Mouse (Mus musculus) activated CD4-positive, CD25-positive, alpha-beta regulatory T cell, adult 4 months (primary cell): ENCODE measurements around the gene Nup50. TPM values are rescaled to one million over a fixed set of nuclear protein-coding genes. Genes with fewer than 3 reads are reported as not detected.

Source experiments
- ATAC-seq: one replicate; pipeline ENCODE4 v1.8.0; 2017
- polyA plus RNA-seq, 2 experiments: library from polyadenylated mRNA; unstranded; fragments of 100-300 nt; shearing (Covaris generic); gene quantifications; one replicate each; pipeline ENCODE4 v1.2.1; 2017

Gene Nup50
- polyA plus RNA-seq, 2 experiments from 2014 or later, result 22.9 to 24.2 TPM

- ATAC-seq, result no peak
Observed at GRCm38 (mm10) chr15:84957851-84958250, 34.6 kb downstream of the Nup50 start.

GRCm38 (mm10) chr15:84958331-84958730 lies 35.1 kb downstream of the Nup50 start:
- no peak for ATAC-seq

DNA sequence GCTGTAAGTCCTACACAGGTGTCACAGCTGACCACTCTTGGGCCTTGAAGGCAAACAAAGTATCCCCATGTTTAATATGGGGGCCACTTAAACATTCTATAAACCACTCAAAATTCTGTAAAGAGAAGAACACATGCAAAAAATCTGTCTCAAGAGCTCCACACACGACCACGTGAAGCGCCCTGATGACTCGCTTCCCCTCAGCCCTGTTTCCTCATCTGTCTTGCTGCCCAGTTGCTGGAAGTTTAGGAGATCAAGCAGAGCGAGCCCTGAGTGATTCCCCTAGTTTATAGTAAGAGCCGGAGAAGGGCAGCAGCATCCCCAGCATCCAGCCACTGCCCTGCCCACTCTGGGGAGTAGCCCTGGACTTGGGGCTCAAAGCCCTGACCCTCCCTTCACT lies 36.7 kb downstream of the Nup50 start:
- no peak for ATAC-seq

GRCm38 (mm10) chr15:84960692-84961091 lies 37.5 kb downstream of the Nup50 start:
- ATAC-seq, result no peak

DNA sequence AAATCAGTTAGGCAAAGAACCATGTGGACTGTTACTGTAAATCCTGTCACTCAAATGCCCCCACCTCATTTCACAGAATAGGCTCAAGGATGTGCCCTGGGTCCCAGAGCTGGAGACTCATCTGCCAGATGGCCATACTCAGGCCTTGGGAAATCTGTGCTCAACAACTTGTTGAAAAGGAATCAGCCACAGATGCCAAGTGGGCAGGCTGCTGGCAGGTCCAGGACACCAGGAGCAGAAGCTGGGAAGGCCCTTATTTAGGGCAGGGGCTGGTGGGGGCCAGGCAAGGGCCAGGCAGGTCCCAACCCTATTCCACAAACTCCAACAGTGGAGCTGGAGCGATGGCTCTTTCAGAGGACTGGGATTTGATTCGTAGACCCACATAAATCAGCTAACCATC lies 39.3 kb downstream of the Nup50 start:
- ATAC-seq, result no peak

DNA sequence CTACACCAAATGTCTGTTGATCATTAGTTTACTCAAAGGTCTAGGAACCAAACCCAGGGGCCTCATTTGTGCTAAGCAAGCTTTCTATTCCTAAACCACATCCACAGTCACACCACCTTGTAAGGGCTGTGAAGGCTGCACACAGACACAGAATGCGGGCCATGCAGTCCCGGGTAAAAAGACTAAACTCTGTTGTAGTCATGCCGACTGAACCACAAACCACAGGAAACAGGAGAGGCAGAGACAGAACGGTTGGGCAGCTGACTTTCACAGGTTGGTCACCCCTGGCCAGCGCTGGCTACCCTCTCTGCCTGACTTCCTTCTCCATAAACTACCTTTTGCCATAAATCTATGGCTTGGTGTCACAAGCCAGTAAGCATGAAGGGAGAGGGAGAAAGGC lies 41.6 kb downstream of the Nup50 start:
- no peak for ATAC-seq

DNA sequence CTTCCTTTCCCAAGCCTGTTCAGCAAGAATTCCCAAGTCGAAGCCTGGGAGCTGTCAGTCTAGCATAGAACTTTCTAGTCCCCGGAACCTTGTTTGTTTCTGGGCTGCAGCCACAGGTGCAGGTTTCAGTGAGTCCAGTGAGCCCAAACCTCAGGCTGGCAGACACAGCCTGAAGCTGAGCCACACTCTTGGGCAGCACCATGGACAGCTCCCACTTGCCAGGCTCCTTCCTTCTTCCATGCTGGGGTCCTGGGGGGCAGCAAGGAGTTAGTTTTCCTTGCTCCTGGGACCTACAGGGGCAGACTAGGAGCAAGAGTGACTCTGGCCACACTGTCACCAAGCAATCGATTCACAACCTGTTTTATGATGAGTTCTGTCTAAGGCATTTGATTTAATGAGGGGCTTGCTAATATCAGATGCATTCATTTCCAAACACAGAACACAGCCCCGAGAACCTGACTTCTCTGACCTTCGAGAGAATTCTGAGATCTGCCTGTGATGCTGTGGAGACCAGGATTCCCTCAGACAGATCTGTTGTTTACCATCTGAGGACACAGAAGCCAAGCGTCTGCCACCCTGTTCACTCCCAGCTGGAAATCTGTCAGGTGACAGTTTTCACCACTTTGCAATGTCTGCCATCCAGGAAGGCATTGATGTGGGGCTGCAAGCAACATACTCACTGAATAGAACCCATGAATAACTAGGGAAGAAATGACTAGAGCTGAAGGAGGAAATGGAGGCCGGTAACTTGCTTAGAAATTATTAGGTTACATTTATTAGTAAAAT lies 42.6 kb downstream of the Nup50 start:
- no peak for ATAC-seq

DNA sequence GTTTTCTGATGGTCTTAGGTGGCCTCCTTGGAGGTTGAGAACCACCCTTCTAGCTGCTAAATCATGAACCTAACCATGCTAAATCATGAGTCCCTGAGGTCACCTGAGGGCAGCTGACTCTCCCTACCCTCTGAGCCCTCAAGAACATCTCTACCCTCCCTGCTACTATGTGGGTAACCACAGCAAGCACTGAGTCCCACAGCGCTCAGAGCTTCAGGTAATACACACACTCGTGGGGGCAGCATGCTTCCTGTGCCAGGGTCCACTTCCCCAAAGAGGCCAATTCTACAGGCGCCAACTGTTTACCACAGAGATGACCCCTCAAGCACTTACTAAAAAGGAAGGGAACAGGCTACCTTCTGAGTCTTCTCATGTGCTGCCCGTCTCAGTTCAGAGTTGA lies 45.3 kb downstream of the Nup50 start:
- ATAC-seq, result no peak

DNA sequence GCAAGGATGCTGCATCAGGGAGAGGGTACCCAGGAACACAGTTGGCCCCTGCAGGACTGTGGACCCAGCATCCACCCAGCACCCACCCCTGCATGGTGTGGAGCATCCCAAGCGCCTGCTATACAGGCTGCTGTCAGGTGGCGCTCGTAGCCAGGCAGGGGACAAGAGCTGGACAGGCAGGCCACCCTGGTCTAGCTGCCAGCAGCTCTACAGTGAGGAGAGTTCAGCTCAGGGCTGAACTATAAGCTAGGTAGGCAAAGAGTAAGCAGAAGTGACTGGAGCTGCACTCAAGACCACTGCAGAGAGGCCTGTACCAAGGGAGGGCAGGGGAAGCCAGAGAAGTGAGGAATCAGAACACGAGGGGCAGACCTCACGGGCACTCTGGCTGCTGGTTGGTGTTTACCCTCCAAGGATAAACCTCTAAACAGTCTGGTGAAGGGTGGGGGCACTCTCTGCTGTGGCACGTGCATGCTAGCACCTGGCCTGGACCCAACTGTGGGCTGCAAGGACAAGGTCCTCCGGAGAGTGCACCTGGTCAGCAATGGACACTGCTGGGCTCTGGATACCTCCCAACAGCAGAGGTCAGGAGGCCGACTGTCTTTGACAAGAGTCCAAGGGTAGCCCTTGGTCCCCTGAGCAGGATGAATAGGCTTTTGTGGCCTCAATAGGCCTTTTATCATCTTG lies 49.8 kb downstream of the Nup50 start:
- no peak for ATAC-seq

DNA sequence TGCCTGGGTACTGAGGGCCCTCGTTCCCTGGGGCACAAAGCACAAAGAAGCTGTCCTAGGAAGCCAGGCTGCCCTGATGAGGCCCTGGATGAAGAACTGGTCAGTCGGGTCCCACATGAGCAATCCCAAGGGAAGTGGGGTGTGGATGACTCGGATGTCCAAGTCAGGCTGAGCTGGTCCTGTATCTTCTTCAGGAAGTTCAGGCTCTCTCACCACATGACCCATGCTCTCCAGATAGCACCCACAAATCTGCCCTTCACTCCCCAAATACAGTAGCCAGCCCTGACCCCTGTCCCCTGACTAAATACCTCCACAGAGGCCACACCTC lies 50.3 kb downstream of the Nup50 start:
- no peak for ATAC-seq

GRCm38 (mm10) chr15:84975729-84976128 lies 52.5 kb downstream of the Nup50 start:
- ATAC-seq, result no peak

DNA sequence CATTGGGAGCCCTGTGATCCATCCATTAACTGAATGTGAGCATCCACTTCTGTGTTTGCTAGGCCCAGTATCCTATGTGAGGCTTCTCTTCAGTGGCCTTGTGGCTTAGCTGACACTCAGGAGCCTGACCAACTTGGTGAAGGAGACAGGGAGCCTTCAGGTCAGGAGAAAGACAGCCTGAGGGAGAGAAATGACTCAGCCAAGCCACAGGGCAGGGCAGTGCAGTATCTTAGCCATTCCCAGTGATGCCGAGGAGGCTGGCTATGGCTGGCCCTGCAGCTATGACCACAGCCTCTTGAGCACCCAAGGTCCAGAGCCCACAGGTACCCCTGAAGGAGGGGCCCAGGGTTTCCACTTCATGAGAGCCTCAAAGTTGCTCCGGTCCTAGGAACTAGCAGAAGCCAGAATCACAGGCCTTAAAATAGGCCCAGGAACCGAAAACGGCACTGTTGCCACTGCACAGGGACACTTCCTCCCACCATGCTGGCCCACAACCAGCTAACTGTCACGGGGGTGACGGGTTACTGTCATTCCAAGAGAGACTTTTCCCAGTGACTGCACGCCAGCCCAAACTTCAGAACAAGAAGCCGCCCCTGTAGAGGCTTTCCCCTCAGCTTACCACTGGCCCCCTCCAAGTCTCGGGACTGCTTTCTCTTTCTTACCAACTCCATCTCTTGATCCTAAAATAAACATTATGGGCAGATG lies 58.5 kb downstream of the Nup50 start:
- no peak for ATAC-seq

GRCm38 (mm10) chr15:84982888-84983287 lies 59.7 kb downstream of the Nup50 start:
- no peak for ATAC-seq

DNA sequence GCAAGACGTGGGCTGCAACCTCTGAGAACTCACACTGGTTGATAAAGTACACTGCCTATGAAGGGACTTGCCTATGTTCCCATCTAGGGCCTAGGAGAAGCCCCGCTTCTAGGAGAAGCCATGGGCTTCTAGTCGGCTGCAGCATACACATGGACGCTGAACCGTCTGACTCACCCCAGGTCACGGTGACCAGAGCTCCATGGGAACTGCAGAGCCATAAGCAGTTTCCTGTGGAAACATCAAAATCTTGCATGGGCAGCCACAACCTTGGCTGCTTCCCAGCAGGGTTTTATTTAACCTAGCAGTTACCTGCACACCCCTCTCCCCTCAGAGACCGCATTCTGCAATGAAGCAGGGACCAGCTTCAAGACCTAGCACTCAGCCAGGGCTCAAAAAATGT lies 60.5 kb downstream of the Nup50 start:
- ATAC-seq, result no peak

- ATAC-seq, result no peak
Observed at GRCm38 (mm10) chr15:84985516-84986160, 62.4 kb downstream of the Nup50 start.

DNA sequence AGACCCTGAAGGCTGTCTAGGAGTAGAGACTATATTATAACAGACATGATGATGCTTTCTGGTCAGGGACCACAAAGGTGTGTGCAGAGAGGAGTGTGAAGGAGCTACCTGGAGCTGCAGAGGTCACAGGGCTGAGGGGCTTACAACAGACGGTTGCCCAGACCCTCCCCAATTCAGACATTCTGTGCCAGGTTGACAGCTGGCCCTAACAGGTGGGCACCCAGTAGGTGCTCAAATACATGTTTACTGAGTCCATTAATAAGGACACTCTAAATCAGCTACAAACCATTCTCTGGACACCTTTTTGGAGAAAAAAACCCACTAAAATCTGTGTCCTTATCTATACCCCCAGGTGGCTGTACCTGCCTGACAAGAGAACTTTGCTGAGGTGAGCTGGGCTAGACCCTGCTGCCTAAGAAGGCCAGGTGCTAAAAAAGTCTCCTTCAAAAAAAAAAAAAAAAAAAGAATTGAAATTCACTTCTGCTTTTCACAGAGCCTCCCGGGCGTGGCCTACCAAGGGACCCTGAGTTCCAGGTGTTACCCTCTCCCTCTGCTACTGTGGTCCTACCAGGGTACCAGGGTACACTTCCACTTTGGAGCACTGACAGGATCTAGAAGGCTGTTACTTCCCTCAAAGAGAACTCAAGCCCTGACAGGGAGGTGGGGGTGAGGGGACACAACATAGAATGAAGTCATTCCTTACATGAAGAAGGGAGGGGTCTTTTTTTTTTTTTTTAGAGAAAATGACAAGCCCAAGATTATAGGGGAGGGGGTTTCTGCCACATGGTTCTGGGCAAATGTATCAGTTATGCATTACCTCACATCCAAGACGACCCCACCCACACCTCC lies 63.2 kb downstream of the Nup50 start:
- no peak for ATAC-seq

DNA sequence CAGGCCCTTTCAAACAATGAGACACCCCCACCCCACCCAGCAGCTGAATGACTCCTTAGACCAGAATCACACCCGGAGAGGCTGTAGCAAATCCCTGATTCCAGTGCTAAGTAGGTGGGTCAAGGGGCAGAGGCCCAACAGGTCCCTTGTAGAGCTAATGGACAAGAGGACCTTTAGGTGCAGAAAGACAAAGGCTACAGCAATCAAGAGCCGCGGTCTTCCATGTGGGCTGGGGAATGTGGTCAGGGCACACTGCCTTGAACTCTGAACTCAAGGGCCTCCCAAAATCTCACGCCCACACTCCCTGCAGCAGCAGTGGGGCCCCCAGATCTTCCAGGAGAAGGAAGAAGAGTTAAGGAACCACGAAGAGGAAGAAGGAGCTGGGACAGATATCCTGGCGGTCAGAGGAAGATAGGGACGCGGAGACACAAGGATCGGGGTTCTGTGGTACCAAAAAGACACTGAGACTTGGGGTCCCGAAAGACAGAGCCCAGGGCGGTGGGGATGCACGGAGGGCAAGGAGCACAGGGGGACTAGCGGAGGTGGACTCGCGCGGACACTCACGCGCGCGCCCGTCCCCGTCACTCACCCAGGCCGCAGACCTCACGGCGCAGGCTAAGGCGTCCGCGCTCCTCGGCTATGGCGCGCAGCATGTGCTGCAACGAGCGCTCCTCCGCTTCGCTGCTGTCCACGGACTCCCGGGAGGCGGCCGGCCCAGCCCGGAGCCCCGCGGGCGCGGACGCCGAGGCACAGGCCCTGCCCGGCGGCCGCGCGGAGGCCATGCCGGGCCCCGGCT lies 64.0 kb downstream of the Nup50 start:
- peak; percentile 9 for ATAC-seq

- peak; percentile 91 for ATAC-seq
Observed at GRCm38 (mm10) chr15:84987874-84988825, 64.9 kb downstream of the Nup50 start, which contains the start of gene 5031439G07Rik. 5031439G07Rik (minus strand) TSS chr15:84988551.

- no peak for ATAC-seq
Observed at GRCm38 (mm10) chr15:84989098-84989497, 65.9 kb downstream of the Nup50 start.

GRCm38 (mm10) chr15:84989771-84990170 lies 66.6 kb downstream of the Nup50 start:
- no peak for ATAC-seq
